Mouse (Mus musculus): ENCODE results near the gene Gm12166. TPM values are rescaled to one million over a fixed set of nuclear protein-coding genes. Genes with fewer than 3 reads are reported as not detected.

Gm12166 gene
- polyA plus RNA-seq, 1 experiment from 2014 or later: 5.4 TPM

DNA sequence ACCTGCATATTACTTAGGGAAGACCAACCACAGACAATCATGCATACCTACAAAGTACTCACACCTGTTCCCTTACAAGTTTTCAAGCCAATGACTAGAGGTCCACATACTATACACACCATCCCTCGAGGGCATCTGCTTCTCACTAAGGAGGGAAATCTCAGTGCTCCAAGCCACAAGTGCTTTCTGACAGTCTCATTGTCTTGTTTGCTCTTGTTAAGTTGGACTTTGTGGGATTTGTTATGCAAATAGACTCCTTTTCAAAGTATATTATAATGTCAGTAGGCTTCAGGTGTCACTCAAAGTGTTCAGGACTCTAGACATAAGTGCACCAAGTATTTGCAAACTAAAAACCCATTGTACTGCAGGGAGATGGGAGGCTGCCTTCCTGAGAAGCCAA is 31.9 kb downstream of the Gm12166 start:
- Histone ChIP-seq H3K36me3 (no peaks in the 10 kb centered on the region), H3K27ac (no peak overlapping the region), H3K9me3 (no peaks in the 10 kb centered on the region), H3K4me1 (no peaks in the 10 kb centered on the region), H3K4me3 (no peak overlapping the region), H3K4me2 (replicated peaks) (no peak overlapping the region), H3K27me3 (no peaks in the 10 kb centered on the region), H3K9ac (no peak overlapping the region)
- WGBS: 92% methylated on average over 1 of the region's 1 CpGs
- ATAC-seq (ENCODE audit: low FRiP score, low read depth): no peak

DNA sequence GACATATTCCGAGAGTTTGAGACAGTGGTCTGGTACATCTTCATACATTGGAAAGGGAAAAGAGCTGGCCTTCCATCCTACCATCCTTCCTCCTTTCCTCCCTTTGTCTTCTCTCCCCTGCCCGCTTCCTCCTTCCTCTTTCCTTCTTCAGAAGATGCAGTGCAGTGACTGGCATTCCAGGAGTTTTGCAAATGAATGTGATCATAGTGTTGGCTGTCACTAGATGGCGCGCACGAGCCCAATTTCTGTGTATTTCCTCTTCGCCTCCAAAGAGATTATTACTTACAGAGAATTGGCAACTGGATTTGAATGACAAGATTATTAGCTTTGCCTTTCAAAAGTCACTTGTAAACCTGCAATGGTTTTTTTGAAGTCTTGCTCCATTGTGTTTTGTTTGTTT is 36.1 kb downstream of the Gm12166 start:
- Histone ChIP-seq H3K4me2 (replicated peaks) (no peak overlapping the region), H3K4me3 (no peak overlapping the region), H3K27ac (no peak overlapping the region), H3K36me3 (no peaks in the 10 kb centered on the region), H3K4me1 (no peaks in the 10 kb centered on the region), H3K27me3 (no peaks in the 10 kb centered on the region), H3K9me3 (no peaks in the 10 kb centered on the region), H3K9ac (no peak overlapping the region)
- ATAC-seq (ENCODE audit: low FRiP score, low read depth): no peak
- 21% methylated on average over 6 of the region's 6 CpGs for WGBS

Small RNA genes within 50 kb of the gene (microRNA-seq; reads per million reads assigned to microRNA genes)
- gene Mir8100: not detected

Other genes starting within 250 kb of the Gm12166 start
- 85.1 and 86.7 TPM in 2 replicates for gene Clint1, start 200.3 kb downstream of the Gm12166 start, polyA plus RNA-seq (2015; fragmentation: Nextera tagmentation; extraction: Ambion mirVana)
- gene Lsm11, start 107.4 kb downstream of the Gm12166 start, polyA plus RNA-seq (2015; fragmentation: Nextera tagmentation; extraction: Ambion mirVana): 6.8 and 7.8 TPM in 2 replicates
- 14.3 and 16.3 TPM in 2 replicates for gene Thg1l, start 96.8 kb downstream of the Gm12166 start, polyA plus RNA-seq (2015; fragmentation: Nextera tagmentation; extraction: Ambion mirVana)
- 0.22 and 0.31 TPM in 2 replicates for gene Sox30, start 72.0 kb downstream of the Gm12166 start, polyA plus RNA-seq (2015; fragmentation: Nextera tagmentation; extraction: Ambion mirVana)
- 15.6 and 16.4 TPM in 2 replicates for gene Adam19, start 3.7 kb upstream of the Gm12166 start, polyA plus RNA-seq (2015; fragmentation: Nextera tagmentation; extraction: Ambion mirVana)
- gene Nipal4, start 114.2 kb upstream of the Gm12166 start, polyA plus RNA-seq (2015; fragmentation: Nextera tagmentation; extraction: Ambion mirVana): 1.4 and 1.7 TPM in 2 replicates
- gene Fndc9, start 183.2 kb upstream of the Gm12166 start, polyA plus RNA-seq (2015; fragmentation: Nextera tagmentation; extraction: Ambion mirVana): 0.15 and 0.18 TPM in 2 replicates

All from limb, embryonic 13.5 days (tissue).